Mouse (Mus musculus) midbrain, postnatal 0 days (tissue): ENCODE measurements around the gene Slc16a3. TPM values are rescaled to one million over a fixed set of nuclear protein-coding genes. Genes with fewer than 3 reads are reported as not detected.
A peak's percentile ranks its signal among the peaks of the same experiment; 100 is the strongest.

Experiments used
- ATAC-seq: fragments of 200-750 bp; cut with Nextera tagmentation; 2 replicates; pipeline ENCODE4 v1.8.0; 2017; ENCODE audit warnings: moderate number of reproducible peaks, mild to moderate bottlenecking, moderate TSS enrichment, moderate library complexity; ENCODE audit not compliant: low FRiP score
- DNase-seq: peaks from one replicate; pipeline ENCODE4 v3.0.0-alpha.2; 2015; ENCODE audit warnings: low spot score
- H3K27ac ChIP-seq: fragments of 300-500 bp; sonication (generic); 2 replicates; pipeline ENCODE4 v1.5.1; 2014; ENCODE audit warnings: low read depth, mild to moderate bottlenecking, low read length, mixed read lengths
- H3K27me3 ChIP-seq: fragments of 300-500 bp; sonication (generic); 2 replicates; pipeline ENCODE4 v1.6.1; 2014; ENCODE audit warnings: low read length, control low read depth, mixed read lengths; ENCODE audit not compliant: insufficient read depth
- H3K36me3 ChIP-seq: fragments of 300-500 bp; sonication (generic); 2 replicates; pipeline ENCODE4 v1.6.1; 2014; ENCODE audit warnings: low read length, control low read depth, mixed read lengths; ENCODE audit not compliant: insufficient read depth
- H3K4me1 ChIP-seq: fragments of 300-500 bp; sonication (generic); 2 replicates; pipeline ENCODE4 v1.6.1; 2014; ENCODE audit warnings: mild to moderate bottlenecking, control low read depth, antibody characterized with exemption, low read length, mixed read lengths; ENCODE audit not compliant: insufficient read depth
- H3K4me2 ChIP-seq: fragments of 300-500 bp; sonication (generic); 2 replicates; pipeline ENCODE4 v1.6.1; 2014; ENCODE audit warnings: low read depth, mild to moderate bottlenecking, low read length, mixed read lengths; ENCODE audit not compliant: poor library complexity, severe bottlenecking
- H3K4me3 ChIP-seq: fragments of 300-500 bp; sonication (generic); 2 replicates; pipeline ENCODE4 v1.5.1; 2014; ENCODE audit warnings: low read depth, mild to moderate bottlenecking, low read length, moderate library complexity
- H3K9ac ChIP-seq: fragments of 300-500 bp; sonication (generic); replicated peaks from 2 replicates; pipeline ENCODE4 v1.6.1; 2014; ENCODE audit warnings: mild to moderate bottlenecking, low read length, moderate library complexity, mixed read lengths; ENCODE audit not compliant: poor library complexity, severe bottlenecking
- H3K9me3 ChIP-seq: fragments of 300-500 bp; sonication (generic); 2 replicates; pipeline ENCODE4 v1.6.1; 2016; ENCODE audit warnings: low read length, control low read depth
- CTCF ChIP-seq: IDR thresholded peaks from 2 replicates; pipeline ENCODE4 v1.5.1; 2016; ENCODE audit warnings: antibody characterized with exemption, mild to moderate bottlenecking
- WGBS: fragments of 180-500 bp; shearing (Covaris S2); extraction: QIAGEN DNeasy Blood & Tissue Kit; methylation state at CpG from one replicate; pipeline ENCODE4 v1.1.7; 2014; 5-methylcytosine and 5-hydroxymethylcytosine counted together
- polyA plus RNA-seq: library from polyadenylated mRNA; unstranded; fragments of >200 nt; fragmentation: Nextera tagmentation; extraction: Ambion mirVana; gene quantifications from 2 replicates; pipeline ENCODE4 v1.2.1, GENCODE M21; 2015
- total RNA-seq: library from RNA; depleted of rRNA; stranded (reverse); fragments of >200 nt; gene quantifications from 2 replicates; pipeline ENCODE4 v1.2.3, GENCODE M21; 2014

Slc16a3 gene
- total and polyA plus RNA-seq, 2 experiments from 2014 or later, result 3.2 to 20.2 TPM

GRCm38 (mm10) chr11:120904561-120904960 is 43.7 kb upstream of the Slc16a3 start:
- Histone ChIP-seq H3K4me3 (no peak overlapping the region), H3K27me3 (no peaks in the 10 kb centered on the region), H3K9me3 (no peaks in the 10 kb centered on the region), H3K36me3 (peaks cover 12% of the 10 kb centered on the region), H3K4me2 (no peak overlapping the region), H3K4me1 (no peaks in the 10 kb centered on the region), H3K9ac (no peak overlapping the region), H3K27ac (no peak overlapping the region)
- whole genome bisulfite sequencing, result 94% methylated on average over 3 of the region's 3 CpGs
- TF ChIP-seq CTCF, result no peak
- no peak for ATAC-seq
- DNase-seq, result no peak

- ATAC-seq (peak; percentile 78), DNase-seq (peak; percentile 86)
- no peak overlapping the region for H3K4me3 ChIP-seq
- no peak overlapping the region for H3K27ac ChIP-seq
- no peaks in the 10 kb centered on the region for H3K9me3 ChIP-seq
- H3K27me3 ChIP-seq, result no peaks in the 10 kb centered on the region
- no peak overlapping the region for H3K9ac ChIP-seq
- H3K36me3 ChIP-seq, result peaks cover 12% of the 10 kb centered on the region
- 5% methylated on average over 1 of the region's 1 CpGs for WGBS
- H3K4me1 ChIP-seq, result no peaks in the 10 kb centered on the region
- H3K4me2 ChIP-seq, result no peak overlapping the region
- peak; percentile 96 for TF ChIP-seq CTCF
These were observed 42.8 kb upstream of the Slc16a3 start for GRCm38 (mm10) chr11:120905430-120905873.

GRCm38 (mm10) chr11:120913796-120914195 is 34.5 kb upstream of the Slc16a3 start:
- Histone ChIP-seq H3K9ac (no peak overlapping the region), H3K27ac (no peak overlapping the region), H3K9me3 (no peaks in the 10 kb centered on the region), H3K36me3 (peaks cover 14% of the 10 kb centered on the region), H3K4me1 (no peaks in the 10 kb centered on the region), H3K4me3 (no peak overlapping the region), H3K4me2 (no peak overlapping the region), H3K27me3 (no peaks in the 10 kb centered on the region)
- ATAC-seq, result no peak
- 99% methylated on average over 4 of the region's 4 CpGs for WGBS
- no peak for DNase-seq
- no peak for TF ChIP-seq CTCF

GRCm38 (mm10) chr11:120916477-120916876 is 31.8 kb upstream of the Slc16a3 start:
- H3K27me3 ChIP-seq, result no peaks in the 10 kb centered on the region
- no peak for DNase-seq
- H3K9me3 ChIP-seq, result no peaks in the 10 kb centered on the region
- TF ChIP-seq CTCF, result no peak
- ATAC-seq, result no peak
- no peaks in the 10 kb centered on the region for H3K4me1 ChIP-seq
- H3K4me2 ChIP-seq, result no peak overlapping the region
- H3K9ac ChIP-seq, result no peak overlapping the region
- 82% methylated on average over 3 of the region's 3 CpGs for WGBS
- no peak overlapping the region for H3K27ac ChIP-seq
- peaks cover 30% of the 10 kb centered on the region for H3K36me3 ChIP-seq
- H3K4me3 ChIP-seq, result no peak overlapping the region

- Histone ChIP-seq H3K4me2 (no peak overlapping the region), H3K27ac (no peak overlapping the region), H3K4me3 (no peak overlapping the region), H3K9ac (no peak overlapping the region), H3K9me3 (no peaks in the 10 kb centered on the region), H3K36me3 (peaks cover 33% of the 10 kb centered on the region), H3K27me3 (no peaks in the 10 kb centered on the region), H3K4me1 (no peaks in the 10 kb centered on the region)
- no peak for DNase-seq
- 97% methylated on average over 5 of the region's 5 CpGs for WGBS
- no peak for TF ChIP-seq CTCF
- ATAC-seq, result no peak
These were observed 30.5 kb upstream of the Slc16a3 start for GRCm38 (mm10) chr11:120917756-120918155.

GRCm38 (mm10) chr11:120922528-120922927 is 25.8 kb upstream of the Slc16a3 start:
- WGBS, result 96% methylated on average over 3 of the region's 3 CpGs
- H3K36me3 ChIP-seq, result peaks cover 24% of the 10 kb centered on the region
- H3K4me2 ChIP-seq, result no peak overlapping the region

More at GRCm38 (mm10) chr11:120922528-120922927, 25.8 kb upstream of the Slc16a3 start:
- TF ChIP-seq CTCF, result no peak
- H3K27me3 ChIP-seq, result no peaks in the 10 kb centered on the region
- no peak overlapping the region for H3K9ac ChIP-seq
- no peaks in the 10 kb centered on the region for H3K4me1 ChIP-seq
- H3K27ac ChIP-seq, result no peak overlapping the region
- DNase-seq (no peak), ATAC-seq (no peak)
- no peak overlapping the region for H3K4me3 ChIP-seq
- no peaks in the 10 kb centered on the region for H3K9me3 ChIP-seq
